Mouse (Mus musculus) cerebellum, adult 9-10 months (tissue): ENCODE data around the gene Plpp1.

ENCODE experiments used
- DNase-seq: peaks from one replicate; pipeline ENCODE4 v3.0.0; 2022

Gene Plpp1

GRCm38 (mm10) chr13:112862342-112862741, 61.8 kb downstream of the Plpp1 start:
- DNase-seq: no peak

DNA sequence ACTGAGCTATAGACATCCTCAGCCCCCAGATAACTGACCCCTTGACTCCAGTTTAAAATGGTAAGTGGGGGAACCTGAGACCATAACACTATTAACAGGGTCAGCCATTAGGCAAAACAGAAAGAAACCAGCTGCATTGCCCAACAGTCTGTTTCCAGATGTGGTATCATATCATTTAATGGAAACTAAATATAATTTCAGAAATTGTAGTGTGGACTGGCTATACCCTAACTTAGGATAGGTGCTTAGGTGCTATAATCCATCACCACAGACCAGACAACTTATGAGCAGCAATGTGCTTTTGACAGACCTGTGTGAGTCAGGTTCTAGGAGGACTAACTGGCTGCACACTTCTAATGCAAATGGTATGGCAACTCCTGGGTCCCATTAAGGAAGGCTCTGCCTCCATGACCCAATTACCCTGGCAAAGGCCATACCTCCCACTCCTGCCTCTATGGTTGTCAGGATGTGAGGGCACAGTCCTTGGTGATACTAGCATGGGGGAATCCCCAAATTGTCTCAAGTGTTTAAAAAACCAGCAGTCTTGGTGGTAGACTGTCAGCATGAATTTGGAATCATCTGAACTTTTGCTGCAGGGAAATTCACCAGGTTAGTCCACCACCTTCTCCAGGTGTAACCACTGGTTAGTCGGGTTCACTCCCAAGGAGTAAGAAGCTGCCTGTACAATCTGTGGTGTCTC, 62.5 kb downstream of the Plpp1 start:
- no peak for DNase-seq

DNA sequence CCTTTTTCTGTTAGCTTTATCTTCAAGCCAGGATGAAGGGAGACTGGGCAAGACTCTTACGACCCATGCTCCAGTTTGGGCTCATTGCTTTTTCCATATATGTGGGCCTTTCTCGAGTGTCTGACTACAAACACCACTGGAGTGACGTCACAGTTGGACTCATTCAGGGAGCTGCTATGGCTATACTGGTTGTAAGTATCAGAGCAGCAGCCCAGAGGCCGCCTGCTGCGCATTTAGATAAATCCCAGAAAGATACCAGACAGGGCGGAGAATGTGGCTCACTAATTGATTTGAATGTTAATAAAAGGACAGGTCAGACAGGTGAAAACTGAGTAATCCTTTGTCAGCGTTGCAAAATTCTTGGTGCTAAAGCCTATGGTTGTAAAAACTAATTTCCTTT, 66.2 kb downstream of the Plpp1 start:
- DNase-seq: no peak

GRCm38 (mm10) chr13:112867381-112867780, 66.8 kb downstream of the Plpp1 start:
- no peak for DNase-seq

- no peak for DNase-seq
Measured at GRCm38 (mm10) chr13:112870039-112870690, 69.6 kb downstream of the Plpp1 start.

DNA sequence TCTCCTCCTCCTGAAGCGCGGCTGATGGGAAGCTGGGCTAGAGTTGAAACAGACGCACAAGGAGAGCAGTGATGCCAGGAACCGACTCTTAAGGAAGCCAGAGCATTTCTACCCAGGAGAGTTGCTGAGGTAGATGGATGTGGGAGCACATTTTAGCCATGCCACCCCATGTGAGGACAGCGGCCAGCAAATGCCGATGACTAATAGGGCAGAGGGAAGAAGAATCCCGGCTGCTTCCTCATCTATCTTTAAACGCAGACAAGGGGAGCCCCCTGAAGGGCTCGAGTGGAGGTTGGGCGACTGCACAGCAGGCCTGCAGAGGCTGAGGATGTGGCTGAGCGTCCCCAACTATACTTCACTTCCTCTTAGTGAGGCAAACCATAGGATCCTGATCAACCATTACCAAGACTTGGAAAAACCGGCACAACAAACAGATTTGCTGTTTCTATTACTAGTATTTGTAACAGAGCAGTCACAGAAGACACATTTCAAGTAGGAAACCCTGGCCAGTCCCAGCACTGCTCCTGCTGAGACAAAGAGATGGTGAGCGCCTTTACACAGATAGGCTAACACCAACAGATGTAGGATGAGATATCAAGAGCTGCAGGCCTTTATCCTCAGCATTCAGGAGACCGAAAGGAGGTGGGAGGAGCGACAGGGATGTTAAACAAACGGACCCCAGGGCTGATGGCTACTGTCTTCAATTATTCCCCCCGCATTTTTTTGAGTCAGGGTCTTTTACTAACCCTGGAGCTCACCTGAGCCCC, 71.1 kb downstream of the Plpp1 start:
- DNase-seq: no peak

DNA sequence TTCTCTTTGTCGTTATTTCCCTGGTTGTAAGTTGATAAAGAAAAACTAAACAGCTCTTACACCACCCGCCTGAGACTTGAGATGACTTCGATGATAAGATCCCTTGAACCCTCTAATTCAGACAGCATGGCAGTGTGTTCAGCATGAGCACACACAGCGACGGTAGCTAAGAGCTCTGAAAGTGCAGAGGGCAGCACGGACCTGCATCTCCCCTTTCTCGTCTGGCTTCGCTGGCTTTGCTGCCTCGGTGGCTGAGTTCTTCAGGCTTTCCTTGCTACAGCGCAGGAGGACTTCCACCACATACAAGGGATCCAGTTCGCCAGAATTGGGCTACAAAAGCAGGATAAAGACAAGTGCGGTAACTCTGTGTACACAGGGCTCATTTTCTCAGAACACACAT, 86.6 kb downstream of the Plpp1 start:
- no peak for DNase-seq

DNA sequence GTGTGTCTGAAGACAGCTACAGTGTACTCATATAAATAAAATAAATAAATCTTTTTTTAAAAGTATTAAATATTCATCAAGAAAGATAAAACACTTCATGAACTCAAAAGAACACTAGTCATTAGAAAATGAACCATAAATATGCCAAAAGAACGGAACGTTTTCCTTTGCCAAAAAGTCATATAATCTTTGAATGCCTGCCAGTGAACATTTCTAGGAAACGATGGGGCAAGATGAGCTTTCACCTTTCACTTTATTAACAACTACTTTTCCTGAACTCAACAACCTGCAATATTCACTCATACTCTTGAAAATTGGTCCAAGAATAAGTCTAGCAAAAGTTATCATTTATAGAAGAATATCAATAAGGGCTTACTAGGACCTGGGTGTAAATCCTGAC, 101.6 kb downstream of the Plpp1 start:
- DNase-seq: no peak

- DNase-seq: peak; percentile 36
Measured at GRCm38 (mm10) chr13:112909663-112910062, 109.1 kb downstream of the Plpp1 start.

GRCm38 (mm10) chr13:112910434-112910833, 109.8 kb downstream of the Plpp1 start:
- DNase-seq: no peak
